Mouse (Mus musculus): ENCODE data around the gene Foxn3. TPM values are rescaled to one million over a fixed set of nuclear protein-coding genes. Genes with fewer than 3 reads are reported as not detected.

Gene Foxn3
- total RNA-seq, 4 experiments from 2014 or later, result 57.4 to 62.5 (median 60.3) TPM

DNA sequence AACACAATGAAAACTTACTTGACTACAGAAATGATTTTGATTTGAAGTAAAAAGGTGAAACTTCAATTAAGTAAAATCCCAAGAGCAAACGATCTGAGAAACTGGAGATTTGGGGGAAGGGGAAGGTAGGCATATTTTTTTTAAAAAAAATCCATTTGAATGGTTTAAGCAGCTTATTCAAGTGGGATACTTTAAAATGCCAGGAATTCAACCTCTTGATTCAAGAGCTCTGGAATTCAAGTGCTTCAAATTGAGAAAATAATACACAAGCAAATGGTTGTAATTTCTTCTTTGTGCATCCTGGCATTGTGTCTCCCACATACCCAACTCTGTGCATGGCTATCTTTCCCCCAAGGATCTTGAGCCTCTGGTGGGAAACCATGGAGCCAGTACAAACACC lies 300.5 kb downstream of the Foxn3 start:
- DNase-seq (ENCODE audit: low spot score in 2 of 2), result no peak

DNA sequence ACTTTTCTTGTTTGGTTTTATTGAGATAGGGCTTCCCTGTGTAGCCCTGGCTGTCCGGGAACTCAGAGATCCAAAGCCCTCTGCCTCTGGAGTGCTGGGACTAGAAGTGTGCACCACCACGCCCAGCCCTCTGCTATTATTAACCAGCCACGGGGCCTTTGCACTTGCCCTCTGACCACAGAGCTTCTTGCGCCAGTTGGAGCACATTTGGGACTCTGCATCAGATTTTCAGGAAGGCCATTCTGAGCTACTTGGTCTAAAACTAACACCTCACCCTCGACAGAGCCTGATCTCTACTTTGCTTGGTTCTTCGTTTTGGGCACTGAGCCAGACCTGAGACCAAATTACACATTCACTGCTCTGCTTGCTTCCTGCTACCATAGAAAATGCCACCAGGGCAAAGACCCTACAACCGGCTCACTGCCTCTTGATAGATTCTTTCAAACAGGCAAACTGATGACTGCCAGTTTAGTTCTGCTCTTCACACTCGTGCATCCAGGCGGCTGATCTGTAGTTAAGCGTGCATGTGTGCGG lies 301.2 kb downstream of the Foxn3 start:
- DNase-seq (ENCODE audit: low spot score in 2 of 2), result no peak

DNA sequence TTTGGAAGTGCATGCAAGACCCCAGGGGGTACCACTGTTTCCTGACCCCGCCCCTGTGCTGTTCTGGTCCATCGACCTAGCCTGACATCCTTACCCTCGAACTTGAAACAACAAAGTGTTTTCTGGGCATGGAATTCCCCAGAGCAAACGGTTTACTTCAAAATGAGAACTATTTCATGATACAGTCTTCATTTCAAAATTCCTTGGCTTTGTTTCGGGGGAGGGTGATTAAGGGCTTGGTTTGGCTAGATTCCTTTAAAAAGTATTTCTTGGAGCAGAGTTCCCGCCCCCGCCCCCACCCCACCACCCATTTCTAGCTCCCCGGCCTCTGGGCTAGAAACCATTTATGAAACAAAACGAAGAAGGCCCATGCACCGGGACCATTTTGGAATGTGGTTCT lies 303.2 kb downstream of the Foxn3 start:
- DNase-seq (ENCODE audit: low spot score in 2 of 2), result no peak

DNA sequence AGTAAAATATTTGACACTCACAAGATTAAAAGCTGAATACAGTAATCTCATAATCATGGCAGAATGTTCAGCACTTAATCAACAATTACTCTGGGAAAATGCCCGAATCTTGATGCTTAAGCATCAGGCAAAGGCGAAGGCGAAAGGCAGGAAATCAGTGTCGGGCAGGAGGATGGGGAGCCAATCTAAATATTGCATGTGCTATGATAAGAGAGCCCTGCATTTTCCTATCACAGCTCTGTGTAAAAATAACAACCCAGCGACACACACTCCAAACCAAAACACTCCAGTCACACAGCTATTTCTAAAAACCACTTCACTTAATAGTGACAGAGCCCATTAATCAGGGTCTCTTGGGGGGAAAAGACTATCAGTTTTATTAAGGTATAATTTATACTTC lies 305.8 kb downstream of the Foxn3 start:
- no peak for DNase-seq (ENCODE audit: low spot score in 2 of 2)

DNA sequence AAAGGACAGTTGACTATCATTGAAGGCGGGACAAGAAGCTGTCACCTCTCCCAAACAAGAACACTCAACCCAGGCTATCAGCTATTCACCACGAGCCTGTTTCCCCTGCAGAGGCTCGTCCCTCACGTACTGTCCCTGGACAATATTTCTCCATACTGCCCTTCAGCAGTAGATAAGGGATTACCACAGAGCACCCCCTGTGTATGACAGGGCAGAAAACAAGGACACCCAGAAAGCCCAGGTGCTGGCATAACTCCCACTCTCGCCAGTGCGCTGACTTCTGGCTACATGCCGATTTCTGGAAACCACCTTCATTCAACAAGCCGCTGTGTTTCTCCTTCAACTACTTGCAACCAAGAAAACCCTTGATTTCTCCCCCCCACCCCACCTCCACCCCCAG lies 306.4 kb downstream of the Foxn3 start:
- no peak for DNase-seq (ENCODE audit: low spot score in 2 of 2)

DNA sequence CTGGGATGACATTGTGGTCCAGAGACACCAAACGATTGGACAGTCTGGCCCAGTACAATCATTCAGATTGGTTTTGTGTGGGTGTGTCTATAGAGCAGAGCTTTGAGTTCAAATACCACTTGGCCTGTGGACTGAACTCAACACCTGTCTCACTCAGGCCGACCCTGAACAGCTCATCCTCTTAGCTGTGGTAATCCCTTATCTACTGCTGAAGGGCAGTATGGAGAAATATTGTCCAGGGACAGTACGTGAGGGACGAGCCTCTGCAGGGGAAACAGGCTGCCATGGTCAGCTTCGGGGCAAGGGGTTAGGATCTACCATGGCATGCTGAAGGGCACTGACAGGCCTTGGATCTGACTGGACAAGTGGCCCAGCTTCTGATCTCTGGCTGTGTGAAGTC lies 306.9 kb downstream of the Foxn3 start:
- no peak for DNase-seq (ENCODE audit: low spot score in 2 of 2)

DNA sequence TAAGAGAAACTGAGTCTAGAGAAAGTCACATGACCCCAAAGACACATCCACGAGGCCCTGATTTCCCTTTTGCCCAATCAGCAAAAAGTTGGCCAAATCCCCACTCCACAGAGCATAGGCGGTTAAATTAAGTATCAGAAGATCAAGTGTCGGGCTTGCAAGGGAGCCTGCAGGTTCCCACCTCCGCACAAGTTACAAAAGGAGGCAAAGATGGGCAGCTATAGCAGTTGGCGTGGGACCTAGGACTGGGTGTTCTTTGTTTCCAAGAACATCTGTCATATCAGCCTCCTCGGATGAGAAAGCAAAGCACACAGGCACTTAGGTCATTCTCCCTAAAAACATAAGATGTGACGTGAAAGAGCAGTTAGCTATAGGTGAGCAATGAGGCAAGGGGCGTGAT lies 308.9 kb downstream of the Foxn3 start:
- no peak for DNase-seq (ENCODE audit: low spot score in 2 of 2)

DNA sequence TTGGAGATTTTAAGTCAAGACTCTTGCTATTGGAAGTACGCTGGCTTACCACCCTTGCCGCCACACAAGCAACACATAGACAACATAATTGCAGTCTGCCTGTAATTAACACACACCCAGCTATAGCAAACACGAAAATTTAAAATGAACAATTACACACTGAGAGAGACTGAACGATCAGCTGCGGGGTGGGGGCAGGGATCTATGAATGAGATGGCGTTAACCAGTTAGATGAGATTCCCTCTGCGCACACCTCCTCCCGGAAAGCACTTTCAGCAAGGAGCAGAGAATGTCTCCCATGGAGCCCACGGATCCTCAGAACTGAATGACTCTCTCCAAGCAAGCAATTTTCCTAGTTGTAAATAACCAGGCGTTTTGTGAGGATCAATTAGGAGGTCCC lies 309.8 kb downstream of the Foxn3 start:
- DNase-seq (ENCODE audit: low spot score in 2 of 2), result no peak

DNA sequence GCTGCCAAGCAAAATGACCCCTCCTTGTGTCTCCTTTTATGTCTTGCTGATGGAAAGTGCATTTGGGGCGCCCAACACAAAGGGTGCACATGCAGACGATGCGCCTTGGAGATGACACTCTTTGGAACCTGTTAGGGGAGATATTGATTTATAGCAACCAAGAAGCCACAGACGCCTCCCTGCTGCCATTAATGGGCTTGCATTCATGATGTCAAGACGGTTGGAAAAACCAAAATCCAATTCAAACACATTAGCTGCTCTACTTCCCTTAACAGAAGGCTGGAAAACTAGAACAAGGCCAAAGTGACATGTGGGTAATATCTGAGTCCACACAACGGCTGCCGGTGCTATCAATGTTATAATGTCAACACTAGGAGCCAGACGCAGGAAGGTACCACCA lies 314.8 kb downstream of the Foxn3 start:
- no peak for DNase-seq (ENCODE audit: low spot score in 2 of 2)

DNA sequence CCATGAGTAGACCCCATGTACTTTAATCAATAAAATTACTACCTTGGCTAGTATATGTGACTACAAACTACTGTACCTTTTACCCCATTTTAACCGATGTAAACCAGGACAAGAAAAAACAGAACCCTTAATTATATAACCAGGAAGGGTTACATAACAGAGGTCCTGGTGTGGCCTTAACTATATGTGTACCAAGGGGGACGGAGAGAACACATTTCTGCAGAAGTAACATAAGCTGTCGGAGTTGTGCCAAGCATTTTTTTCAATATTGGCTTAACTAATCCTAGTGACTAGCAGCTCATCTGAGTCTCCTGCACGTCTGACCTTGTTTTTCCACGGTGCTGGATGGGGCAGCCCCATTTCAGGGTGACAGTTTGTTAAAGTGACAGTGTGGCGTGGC lies 315.4 kb downstream of the Foxn3 start:
- DNase-seq (ENCODE audit: low spot score in 2 of 2), result no peak

DNA sequence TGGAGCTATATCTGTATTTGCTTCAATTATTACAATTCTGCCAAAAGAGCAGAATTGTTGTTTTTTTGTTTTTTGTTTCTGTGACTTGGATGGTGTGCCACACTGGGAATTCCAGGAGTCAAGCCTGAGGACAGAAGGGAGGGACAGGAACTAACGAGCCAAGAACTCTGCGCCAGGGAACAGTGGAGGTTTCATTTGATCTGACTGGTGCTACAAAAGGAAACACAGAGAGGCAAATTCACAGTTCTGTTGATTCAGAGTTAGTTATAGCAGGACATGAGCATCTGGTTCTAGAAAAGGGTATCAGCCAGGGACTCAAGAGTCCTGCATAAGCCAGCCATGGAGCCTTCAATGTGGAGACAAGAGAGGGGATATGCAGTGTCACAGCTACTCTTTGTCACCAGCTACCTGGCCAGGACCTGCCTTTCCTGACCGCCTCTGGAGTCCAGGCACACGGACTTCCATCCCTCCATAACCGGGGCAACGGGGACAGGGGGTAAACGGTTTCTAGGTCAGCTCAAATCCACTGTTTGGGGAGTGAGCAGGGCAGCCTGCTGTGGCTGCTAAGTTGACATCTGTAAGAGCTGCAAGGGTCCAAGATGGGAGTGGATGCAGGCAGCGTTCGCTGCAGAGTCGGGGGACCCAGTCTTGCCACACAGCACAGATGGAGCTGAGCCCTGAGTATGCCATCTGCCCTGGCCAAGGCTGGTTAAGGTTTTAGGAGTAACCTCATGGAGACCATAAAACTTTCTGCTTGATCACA lies 316.2 kb downstream of the Foxn3 start:
- DNase-seq (ENCODE audit: low spot score in 2 of 2), result no peak

DNA sequence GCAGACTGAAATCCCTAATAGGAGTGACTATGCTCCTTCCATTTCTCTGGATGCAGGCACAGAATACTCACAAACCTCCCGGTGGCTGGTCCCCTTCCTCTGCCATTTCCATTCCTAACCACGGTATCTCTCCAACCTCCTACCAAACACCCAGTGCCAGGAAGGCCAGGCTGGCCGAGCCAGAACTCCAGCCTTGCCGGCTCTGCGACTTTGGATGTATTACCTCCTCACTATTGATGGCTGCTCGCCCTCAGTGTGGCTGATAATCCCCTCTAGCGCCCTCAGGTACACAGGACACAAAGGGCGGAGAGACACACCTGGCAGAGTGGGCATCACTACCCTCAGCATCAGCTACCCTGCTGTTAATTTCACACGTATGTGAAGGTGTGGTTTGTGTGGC lies 318.7 kb downstream of the Foxn3 start:
- no peak for DNase-seq (ENCODE audit: low spot score in 2 of 2)

DNA sequence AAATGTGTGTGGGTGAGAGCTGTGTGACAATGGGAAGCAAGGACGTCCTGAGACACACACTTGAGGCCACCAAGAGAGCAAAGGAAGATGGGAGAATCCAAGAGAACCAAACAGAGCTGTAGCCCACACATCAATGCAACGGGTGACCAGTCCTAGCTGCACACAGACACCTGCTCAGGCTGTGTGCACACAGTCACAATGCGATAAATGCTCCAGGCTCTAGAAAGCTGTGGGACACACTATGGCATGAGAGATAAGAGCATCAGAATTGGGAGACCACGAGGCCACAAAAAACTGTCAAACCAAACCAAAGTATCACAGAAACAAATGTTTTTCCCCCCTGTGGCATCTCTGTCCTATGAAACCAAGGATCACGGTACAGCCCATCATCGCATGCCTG lies 319.1 kb downstream of the Foxn3 start:
- DNase-seq (ENCODE audit: low spot score in 2 of 2), result no peak

DNA sequence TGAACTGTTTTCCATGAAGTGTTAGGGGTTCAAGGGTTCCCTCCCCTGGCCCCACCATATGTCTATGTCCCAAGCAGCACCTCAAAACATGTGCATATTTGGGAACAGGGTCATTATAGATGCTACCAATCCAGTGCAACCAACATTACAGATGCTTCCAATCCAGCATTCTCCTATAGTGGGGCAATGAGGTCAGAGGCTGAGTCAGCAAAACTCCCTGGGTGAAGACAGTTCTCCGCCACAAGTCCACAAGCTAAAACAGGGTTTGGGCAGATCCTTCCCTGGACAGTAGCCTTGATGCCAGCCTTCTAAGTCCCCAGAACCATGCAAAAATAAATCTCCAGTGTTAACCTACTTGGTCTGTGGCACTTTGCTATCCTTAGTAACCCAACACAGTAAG lies 320.1 kb downstream of the Foxn3 start:
- DNase-seq (ENCODE audit: low spot score in 2 of 2), result no peak

DNA sequence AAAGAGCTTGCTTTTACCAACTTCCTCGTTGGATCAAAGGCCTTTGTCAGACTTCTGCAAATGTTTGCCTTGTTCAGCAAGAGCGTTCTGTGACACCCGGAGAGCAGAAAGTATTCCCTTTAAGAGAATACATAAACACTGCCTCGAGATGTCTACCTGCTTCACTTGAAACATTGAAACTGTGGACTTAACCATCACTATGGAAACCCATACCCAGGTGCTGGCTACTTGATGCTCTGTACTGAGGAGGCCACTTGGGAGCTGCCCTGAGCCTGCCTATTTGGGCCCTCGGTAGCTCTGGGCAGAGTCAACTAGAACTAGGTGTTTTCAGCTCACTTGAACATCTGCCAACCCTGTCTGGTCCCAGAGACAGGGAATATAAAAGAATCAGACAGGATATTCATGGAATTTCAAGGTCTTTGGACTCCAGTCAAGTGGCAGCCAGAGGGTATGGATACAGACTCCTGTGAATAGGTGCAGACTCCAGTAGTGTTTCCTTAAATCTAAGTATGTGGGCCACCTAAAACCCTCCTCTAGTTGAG lies 323.1 kb downstream of the Foxn3 start:
- no peak for DNase-seq (ENCODE audit: low spot score in 2 of 2)

DNA sequence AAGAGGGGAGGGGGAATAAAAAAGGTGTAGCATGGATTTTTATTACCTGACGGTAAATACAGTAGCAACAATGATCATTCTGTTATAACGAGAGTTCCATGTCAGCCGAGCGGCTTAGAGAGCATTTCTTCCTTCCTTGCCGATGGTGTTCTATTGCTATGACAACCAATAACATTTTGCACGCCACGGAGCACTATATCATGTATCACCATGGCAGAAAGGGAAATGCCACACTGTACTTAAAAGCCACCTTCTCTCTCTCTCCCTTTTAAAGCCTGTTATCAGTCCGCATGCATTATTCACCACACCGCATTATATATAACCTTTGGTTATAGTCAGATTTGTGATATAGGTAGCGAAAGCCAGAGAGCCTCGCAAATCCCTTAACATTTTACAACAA lies 323.6 kb downstream of the Foxn3 start:
- no peak for DNase-seq (ENCODE audit: low spot score in 2 of 2)

DNA sequence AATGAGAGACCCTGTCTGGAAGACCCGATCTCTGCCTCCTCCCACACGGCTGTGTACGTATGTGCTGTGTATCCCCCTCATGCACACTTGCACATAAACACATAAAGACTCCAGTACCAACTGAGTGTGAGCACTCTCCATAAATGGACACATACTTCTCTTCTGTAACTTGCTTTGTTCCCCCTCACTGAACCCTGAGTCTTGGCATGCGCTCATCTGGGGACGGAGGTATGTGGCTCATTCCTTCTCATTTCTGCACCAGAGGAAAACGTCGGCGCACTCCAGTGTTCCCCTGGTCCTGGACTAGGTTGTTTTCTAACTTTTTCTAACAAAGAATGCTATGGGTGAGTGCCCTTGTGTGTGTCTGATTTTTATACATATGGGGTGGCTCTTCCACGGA lies 325.9 kb downstream of the Foxn3 start:
- no peak for DNase-seq (ENCODE audit: low spot score in 2 of 2)

DNA sequence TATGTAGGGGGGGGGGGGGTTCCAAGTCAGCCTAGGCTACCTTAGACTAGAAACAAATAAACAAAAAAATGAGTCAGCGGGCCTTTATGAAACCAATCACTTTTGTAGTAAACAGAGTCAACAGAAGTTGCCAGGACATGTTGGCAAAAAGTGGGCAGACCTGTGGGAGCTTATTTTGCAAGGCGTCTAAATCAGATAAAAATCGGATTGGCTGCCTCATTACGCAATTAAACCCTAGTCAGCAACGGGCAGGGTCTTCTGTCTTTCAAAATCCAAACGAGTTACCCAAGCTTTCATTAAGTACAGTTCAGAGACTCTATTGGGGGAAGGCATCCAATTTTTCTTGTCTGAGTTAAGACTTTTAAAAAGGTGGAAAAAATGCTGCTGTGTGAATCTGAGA lies 329.0 kb downstream of the Foxn3 start:
- DNase-seq (ENCODE audit: low spot score in 2 of 2), result no peak

DNA sequence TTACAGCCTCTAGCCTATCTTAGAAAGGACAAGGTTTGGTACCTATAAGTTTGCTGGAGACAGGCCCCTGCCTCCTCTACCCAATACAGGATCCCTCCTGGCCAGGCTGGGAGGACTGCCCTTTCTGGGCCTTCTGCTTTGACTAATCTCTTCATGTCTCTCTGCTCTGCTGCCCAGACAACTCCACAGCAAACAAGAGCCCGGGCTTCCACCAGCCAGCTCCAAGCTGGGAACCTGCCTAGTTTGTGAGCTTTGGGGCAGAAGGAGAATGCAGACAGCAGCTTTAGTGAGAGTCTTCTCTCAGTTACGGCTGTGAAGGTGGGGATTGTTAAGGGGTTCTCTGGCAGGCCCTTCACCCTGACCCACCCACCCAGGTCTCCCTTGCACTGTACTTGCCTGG lies 330.0 kb downstream of the Foxn3 start:
- DNase-seq (ENCODE audit: low spot score in 2 of 2), result no peak

DNA sequence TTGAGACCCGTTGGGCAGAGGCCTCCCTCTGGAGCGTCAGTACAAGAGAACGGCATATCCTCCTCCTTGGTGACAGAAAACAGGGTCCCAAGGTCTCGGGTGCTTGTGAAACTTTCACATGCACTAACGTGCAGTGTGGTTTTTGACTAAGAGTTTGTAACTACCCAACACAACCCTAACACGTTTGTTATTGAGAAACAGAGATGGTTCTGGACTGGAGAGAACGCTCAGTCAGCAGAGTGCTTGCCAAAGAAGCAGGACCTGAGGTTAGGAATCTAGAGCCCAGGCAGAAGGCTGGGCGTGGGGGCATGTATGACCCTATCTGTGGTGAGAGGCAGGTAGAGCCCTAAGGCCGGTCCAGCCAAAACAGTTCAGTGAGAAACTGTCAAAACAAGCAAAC lies 330.9 kb downstream of the Foxn3 start:
- DNase-seq (ENCODE audit: low spot score in 2 of 2), result no peak

DNA sequence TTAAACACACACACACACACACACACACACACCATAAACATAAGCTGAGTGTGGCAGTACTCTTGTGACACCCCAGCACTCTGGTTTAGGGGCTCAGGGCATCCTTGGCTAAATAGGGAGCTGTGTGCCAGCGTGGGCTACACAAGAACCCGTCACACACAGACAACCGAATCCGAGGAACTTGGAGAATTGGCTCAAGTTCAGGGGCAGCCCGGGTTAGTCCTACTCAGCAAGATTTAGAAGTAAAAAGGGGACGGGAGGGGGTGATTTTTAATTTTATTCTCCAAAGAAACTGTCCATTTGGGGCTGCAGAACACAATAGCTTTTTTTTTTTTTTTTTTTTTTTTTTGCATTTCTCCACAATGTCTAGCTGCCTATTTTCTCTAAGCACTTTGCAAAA lies 332.1 kb downstream of the Foxn3 start:
- DNase-seq (ENCODE audit: low spot score in 2 of 2), result no peak

DNA sequence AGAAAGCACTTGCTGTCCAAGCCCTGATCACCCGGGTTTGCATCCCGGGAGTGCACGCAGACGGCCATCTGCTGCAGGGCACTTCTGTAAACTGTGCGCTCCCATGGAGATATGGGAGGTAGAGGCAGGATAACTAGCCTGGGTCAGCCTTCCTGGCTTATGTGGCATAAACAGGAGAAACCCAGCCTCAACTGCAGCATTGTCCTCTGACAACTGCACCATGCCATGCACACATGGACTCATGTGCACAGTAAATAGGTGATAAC lies 332.7 kb downstream of the Foxn3 start:
- DNase-seq (ENCODE audit: low spot score in 2 of 2), result no peak

DNA sequence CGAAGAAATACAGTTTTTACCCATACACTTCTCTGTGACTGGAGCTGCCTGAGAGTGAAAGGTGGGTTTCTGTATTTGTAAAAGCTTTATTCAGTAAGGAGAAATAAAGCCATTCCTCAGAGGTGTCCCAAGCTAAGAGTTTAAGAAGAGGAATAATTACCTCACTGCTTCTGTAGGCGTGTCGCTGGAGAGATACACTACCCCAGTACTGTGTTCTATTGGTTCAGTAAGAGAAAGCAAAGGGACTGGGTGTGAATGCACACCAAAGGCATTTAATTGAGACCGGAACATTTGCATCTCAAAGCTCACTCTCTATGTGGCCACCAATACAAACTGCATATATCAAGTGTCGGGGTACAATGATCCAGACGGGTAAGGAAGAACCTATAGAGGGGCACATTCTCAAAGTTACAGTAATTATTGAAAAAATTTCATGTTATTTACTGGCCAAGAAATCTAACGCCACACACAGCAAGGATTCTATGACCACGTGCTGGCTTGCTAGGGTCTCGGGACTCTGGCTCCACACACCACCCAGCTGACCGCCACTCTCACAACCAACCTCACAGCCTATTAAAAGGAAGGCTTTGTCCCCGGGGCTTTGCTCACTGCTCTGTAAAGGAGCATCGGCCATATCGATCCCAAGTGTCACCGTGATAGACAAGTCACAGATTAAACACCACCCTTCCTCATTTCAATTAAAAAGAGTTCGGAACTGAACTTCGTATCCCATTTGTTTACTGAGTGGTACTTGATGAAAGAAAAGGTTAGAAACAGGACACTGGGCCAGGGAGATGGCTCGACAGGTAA lies 333.2 kb downstream of the Foxn3 start:
- DNase-seq (ENCODE audit: low spot score in 2 of 2), result no peak
